Mouse (Mus musculus): ENCODE data around the gene Vil1.
A peak's percentile ranks its signal among the peaks of the same experiment; 100 is the strongest.

DNA sequence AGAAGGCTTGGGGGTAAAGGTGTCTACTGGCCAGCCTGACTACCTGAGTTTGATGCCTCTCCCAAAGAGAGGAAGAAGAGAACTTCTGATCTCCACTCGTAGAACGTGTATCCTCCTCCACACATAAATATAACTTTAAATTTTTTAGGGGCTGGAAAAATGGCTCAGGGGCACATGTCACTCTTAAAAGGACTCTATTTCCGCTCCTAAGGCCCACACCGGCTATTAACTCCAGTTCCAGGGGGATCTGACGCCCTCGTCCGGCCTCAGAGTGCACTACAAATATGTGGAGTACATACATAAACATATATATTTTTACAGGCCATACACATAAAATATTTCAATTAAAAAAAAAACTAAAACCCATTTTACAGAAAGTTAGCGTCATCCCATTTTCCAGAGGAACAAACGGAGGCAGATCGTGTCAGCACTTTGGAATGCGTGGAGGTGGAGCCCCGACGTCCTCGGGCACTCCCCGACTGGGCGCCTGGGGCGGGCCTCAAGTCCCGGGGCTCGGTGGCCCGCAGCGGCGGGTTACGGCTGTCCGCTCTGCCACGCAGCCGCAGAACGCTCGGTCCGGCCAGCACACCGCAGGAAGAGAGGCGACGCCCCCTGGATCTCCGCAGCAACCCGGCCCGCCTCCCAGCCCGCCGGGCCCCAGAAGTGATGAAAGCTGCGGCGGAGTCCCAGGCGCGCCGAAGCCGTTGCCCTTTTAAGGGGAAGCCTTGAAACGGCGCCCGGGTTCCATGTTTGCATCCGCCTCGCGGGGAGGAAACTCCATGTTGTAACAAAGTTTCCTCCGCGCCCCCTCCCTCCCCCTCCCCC lies 18.0 kb upstream of the Vil1 start, which contains the start of gene Ctdsp1:
- TF ChIP-seq POLR2A (IDR thresholded peaks at IDR 0.05; ENCODE audit: extremely low read depth, insufficient read depth, low read length) (peak; percentile 66; the same call in 1 of the 2 replicates), CTCF (IDR thresholded peaks at IDR 0.05; ENCODE audit: low read depth, low read length) (peak; percentile 17; the same call in 1 of the 2 replicates)
